Mouse (Mus musculus) heart, postnatal 25 days (tissue): Measurements from ENCODE around the gene Kif26a. TPM values are rescaled to one million over a fixed set of nuclear protein-coding genes. Genes with fewer than 3 reads are reported as not detected.

ENCODE experiments used
- DNase-seq: peaks from one replicate; pipeline ENCODE4 v3.0.0; 2022; ENCODE audit warnings: low spot score
- intact Hi-C: fragments of 180-260 bp; cut with DNase I; formaldehyde crosslinking; loops from one replicate; pipeline ENCODE4 v1.15.1; 2025
- total RNA-seq, 2 experiments: library from RNA; stranded (reverse); gene quantifications; 2 replicates each; pipeline ENCODE4 v1.2.3; 2021

Gene Kif26a
- total RNA-seq, 2 experiments from 2014 or later, result 14.3 to 16.6 TPM

DNA sequence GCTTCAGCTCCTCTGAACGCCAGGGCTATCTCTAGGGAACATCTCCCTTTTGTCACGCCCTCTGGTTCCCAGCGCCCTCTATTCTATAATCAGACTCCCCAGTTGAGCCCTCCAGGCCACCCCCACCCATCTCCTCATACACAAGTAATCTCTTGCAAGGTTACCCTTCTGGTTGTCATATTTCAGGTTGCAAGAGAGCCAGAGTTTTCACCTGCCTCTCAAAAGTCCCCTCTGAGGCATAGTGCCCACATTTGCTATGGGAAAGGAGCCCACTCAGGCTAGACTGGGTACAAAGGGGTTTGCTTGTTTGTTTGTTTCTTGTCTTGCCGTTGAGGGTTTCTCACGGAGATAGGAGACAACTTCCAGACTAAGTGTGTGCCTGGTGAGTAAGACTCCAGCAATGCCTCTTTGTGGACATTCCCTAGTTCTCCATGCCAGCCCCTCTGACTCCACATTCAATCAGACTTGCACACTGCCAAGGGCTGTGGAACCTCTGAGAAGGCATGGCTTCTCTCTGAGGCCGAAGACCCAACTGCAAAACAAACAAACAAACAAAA is 16.6 kb upstream of the Kif26a start:
- DNase-seq, result no peak

GRCm38 (mm10) chr12:112130161-112130860 is 15.7 kb upstream of the Kif26a start:
- intact Hi-C loops, result no loop called here
- no peak for DNase-seq

More for the DNA sequence above, 16.6 kb upstream of the Kif26a start:
- intact Hi-C loops, result no loop called here

DNA sequence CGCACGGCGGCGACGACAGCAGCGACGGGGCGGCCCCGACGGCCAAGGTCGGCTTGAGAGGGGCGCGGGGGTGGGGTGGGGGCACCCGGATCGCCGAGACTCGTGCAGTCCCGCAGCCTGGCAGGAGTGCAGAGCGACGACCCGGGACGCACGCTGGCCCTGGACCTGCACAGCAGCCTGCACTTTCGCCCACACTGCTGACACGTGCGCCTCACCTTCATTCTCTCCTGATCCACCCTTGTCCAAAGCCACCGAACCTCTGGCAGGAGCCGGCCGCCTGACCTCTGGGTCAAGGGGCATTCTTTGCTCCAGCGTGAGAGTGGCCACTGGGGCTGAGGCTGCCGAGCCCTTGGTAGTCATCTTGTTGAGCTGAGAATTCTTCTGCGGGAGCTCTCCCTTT is 15.1 kb upstream of the Kif26a start:
- no peak for DNase-seq
- intact Hi-C loops, result no loop called here

- intact Hi-C loops, result loop anchor here (1.0 kb wide), 1 partner anchor 27 kb away; no protein-coding TSS in a partner anchor
- no peak for DNase-seq
These were observed 5.8 kb upstream of the Kif26a start for GRCm38 (mm10) chr12:112140231-112140630.

- DNase-seq, result no peak
- intact Hi-C loops, result loop anchor here (1.0 kb wide), 1 partner anchor 27 kb away; no protein-coding TSS in a partner anchor
These were observed 5.3 kb upstream of the Kif26a start for GRCm38 (mm10) chr12:112140745-112141144.

GRCm38 (mm10) chr12:112141300-112141699 is 4.7 kb upstream of the Kif26a start:
- intact Hi-C loops, result no loop called here
- no peak for DNase-seq

- no peak for DNase-seq
These were observed 2.7 kb upstream of the Kif26a start for GRCm38 (mm10) chr12:112143116-112143832.

DNA sequence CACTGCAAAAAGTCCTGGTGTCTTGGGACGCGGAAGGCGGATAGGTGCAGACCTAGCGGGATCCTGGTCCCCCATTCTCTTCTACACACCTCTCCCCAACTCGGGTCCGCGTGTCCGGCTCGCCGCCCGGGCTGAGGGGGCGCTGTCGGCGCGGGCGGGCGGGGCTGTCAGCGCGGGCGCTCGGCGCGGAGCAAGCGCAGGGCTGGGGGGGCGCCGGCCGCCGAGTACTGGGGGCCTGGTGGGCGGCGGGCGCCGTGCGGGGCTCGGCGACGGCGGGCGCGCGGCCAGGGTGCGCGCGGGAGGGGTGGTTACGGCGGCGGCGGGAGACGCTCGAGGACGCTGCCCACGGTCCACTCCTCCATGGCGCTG is 2.2 kb upstream of the Kif26a start:
- intact Hi-C loops, result loop anchor here (2.0 kb wide), 1 partner anchor 307 kb away; no protein-coding TSS in a partner anchor
- no peak for DNase-seq

More at GRCm38 (mm10) chr12:112143116-112143832, 2.7 kb upstream of the Kif26a start:
- intact Hi-C loops, result no loop called here

GRCm38 (mm10) chr12:112144377-112145115 is 1.5 kb upstream of the Kif26a start:
- intact Hi-C loops, result loop anchor here (1.0 to 5.0 kb wide), 4 partner anchors 188 to 399 kb away; no protein-coding TSS in a partner anchor

DNA sequence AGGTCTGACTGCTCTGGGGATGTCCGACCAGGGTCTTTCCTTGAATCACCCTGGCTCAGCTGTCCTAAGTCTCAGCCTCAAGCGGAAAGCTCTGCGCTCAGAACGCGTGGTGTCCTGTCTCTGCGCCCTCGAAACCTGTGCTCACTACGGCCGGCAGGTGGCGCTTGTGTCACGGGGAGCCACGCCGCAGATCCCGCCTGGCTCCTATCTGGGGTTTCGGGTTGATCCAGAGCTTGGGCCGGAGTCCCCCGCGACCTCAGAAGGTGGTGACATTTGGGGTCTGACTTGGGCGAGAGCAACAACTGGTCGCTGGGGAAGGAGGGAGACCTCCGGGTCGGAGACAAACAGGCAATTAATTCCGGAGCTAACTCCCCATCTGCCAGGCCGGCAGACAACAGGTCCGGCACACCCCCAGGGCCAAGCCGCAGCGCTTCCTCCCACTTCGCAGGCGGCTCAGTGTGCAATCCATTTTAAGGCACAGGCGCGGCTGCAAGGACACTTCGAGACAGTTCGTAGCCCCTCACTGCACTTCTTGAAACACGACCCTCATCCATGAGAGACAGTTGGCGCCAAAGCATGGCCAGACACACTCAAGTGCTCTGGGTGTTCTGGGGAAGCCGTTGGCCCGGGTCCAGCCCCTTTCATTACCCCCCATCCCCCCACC is 665 bp upstream of the Kif26a start:
- intact Hi-C loops, result loop anchor here (1.0 to 5.0 kb wide), 4 partner anchors 187 to 398 kb away; no protein-coding TSS in a partner anchor
- peak; percentile 72 for DNase-seq

More at GRCm38 (mm10) chr12:112144377-112145115, 1.5 kb upstream of the Kif26a start:
- no peak for DNase-seq

GRCm38 (mm10) chr12:112147365-112147764 is 1.4 kb downstream of the Kif26a start:
- DNase-seq, result no peak
- intact Hi-C loops, result loop anchor here (2.0 to 5.0 kb wide), 3 partner anchors 21 to 185 kb away; no protein-coding TSS in a partner anchor

DNA sequence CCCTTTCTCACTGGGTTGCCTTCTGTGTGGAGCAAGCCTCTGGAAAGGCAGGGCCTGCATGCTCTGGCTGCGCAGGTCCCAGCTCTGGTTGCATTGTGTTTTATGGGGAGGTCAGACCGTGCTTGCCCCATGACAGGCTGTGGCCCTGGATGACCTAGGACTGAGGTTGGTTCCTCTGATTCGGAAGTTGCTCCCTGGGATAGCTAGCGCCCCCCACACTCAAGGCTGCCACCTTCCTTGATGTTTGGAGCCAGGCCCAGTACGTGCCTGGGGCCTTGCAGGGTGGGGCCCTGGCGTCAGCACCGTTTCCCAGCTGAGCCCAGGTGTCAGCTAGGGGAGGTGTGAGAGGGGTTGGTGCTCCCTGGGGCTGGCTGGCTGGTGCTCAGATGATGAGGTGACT is 4.0 kb downstream of the Kif26a start:
- intact Hi-C loops, result no loop called here
- no peak for DNase-seq

DNA sequence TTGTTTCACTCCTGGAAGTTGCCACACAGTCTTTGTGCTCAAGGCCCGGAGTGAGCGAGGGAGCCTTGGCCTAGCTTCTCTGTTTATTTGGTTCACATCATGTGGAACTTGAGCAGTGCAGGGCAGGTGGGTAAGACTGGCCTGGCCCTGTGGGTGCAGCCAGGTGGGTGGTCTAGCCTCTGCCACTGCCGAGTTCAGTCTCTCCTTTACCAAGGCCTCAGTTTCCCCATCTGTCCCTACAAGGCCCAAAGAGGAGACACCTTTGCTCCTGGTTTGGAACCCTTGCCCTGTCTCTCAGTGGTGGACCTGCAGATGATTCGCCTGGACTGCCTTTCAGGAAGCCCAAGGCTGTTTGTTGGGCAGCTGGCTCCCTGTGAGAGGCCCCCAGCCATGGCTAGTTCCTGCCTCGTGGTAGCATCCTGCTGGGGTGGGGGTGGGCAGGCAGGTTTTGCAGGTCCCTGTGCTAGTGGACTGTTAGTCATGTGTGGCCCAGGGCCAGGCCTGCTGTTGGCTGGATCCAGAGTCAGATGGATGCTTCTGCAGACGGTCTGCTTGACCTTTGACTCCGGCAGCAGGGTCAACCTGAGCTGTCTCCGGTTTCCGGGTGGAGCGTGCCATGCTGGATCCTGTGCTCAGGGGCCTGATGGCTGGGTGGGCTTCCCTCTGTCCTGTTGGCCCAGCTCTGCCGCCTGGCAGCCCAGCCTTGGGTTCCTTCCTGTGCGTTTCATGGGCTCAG is 5.4 kb downstream of the Kif26a start:
- intact Hi-C loops, result no loop called here
- no peak for DNase-seq

- intact Hi-C loops, result no loop called here
- DNase-seq, result no peak
These were observed 6.0 kb downstream of the Kif26a start for GRCm38 (mm10) chr12:112151980-112152362.

DNA sequence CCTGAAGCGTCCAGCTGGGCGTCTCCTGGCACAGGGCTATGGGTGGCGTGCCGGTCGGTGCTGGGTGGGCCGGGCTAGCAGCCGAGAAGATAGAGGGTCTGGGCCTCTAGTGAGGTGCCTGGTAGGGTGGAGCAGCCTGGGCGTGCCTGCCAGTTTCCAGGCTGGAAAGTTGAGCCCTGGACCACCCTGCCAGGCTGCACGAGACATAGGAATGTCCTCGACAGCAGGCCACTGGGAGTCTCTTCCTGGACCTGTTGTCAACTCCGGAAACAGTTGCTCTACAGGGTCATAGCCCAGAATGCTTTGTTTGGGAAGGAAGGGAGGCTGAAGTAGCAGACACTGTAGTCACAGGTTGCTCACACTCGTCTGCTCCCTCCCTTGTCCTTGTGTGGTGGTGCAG is 7.6 kb downstream of the Kif26a start:
- intact Hi-C loops, result no loop called here
- no peak for DNase-seq

- intact Hi-C loops, result no loop called here
- DNase-seq, result no peak
These were observed 8.5 kb downstream of the Kif26a start for GRCm38 (mm10) chr12:112154476-112154875.

- intact Hi-C loops, result no loop called here
- DNase-seq, result peak; percentile 45
These were observed 9.4 kb downstream of the Kif26a start for GRCm38 (mm10) chr12:112155218-112156051.

DNA sequence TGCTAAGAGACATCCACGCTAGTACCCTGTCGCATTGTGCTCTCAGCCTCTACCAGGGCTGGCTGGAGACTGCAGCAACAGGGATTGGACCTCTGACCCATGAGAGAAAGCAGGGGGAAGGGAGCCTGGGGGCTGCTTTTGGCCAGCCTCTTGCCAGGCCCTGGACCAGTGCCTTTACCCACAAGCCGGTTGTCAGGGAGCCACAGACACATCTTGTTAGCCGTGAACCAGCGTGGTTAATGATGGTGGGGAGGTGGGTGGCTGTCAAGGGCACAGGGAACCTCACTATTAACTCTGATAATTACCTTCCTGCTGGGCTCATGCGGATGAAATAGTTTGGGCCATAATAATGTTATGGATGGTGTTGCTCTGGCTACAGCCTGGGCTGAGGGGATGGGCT is 10.8 kb downstream of the Kif26a start:
- intact Hi-C loops, result no loop called here

More for the DNA sequence above, 10.8 kb downstream of the Kif26a start:
- DNase-seq, result no peak
